Mouse (Mus musculus) adrenal gland, postnatal 4 days (tissue): Measurements from ENCODE around the gene Coch. TPM values are rescaled to one million over a fixed set of nuclear protein-coding genes. Genes with fewer than 3 reads are reported as not detected.
"Not testable (repeated sequence)": the region's sequence is repeated elsewhere in the genome, so short reads cannot be mapped to it uniquely, and the experiment has no call there.

ENCODE experiments used
- DNase-seq, 2 experiments: peaks; one replicate each; pipeline ENCODE4 v3.0.0; 2021 to 2022; ENCODE audit warnings: low spot score in 2 of 2, mixed read lengths in 2 of 2
- total RNA-seq, 2 experiments: library from RNA; stranded (reverse); gene quantifications; 2 replicates each; pipeline ENCODE4 v1.2.3; 2021

Coch gene
- total RNA-seq, 2 experiments from 2014 or later, result 0.79 to 0.87 TPM

DNA sequence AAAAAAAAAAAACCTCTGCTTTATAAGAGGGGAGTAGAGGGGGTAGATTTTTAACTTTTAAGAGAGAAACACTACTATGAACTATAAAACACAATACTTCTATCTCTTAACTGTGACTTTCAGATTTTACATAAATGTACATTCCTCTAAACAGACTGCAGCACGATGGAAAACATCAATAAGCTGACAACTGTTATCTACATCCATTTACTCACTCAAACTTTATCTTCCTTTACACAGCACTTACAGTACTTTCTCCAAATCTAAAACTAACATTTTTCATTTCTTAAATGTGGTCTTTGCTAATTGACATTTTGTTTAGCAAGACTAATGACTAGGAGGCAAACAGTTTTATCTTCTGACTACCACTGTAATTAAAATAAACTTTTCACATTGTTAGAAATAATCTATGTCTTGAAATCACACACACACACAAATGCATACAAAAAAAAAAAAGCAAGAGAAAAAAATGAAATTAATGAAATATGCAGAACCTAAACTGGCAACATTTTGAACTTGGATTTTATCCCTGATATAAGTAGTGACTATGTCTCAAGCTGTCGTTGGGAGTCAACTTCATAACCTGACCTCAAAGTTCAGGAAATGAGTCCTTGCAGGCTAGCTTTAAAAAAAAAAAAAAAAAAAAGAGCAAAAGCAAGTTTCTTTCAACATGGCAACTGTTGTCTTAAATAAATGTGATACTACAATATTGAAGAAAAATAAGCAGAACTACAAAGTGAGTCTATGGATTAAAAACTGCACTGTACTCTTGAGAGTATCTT is 43.7 kb downstream of the Coch start:
- DNase-seq, result no peak

- no peak for DNase-seq
These were observed 48.7 kb downstream of the Coch start for GRCm38 (mm10) chr12:51641871-51642270.

DNA sequence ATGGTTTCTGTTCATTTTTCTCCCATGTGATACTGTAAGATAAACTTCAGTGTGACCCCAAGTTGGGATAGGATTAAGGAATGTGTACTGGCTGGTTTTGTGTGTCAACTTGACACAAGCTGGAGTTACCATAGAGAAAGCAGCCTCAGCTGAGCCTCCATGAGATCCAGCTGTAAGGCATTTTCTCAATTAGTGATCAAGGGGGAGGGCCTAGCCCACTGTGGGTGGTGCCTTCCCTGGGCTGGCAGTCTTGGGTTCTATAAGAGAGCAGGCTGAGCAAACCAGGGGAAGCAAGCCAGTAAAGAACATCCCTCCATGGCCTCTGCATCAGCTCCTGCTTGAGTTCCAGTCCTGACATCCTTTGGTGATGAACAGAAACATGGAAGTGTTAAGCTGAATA is 56.3 kb downstream of the Coch start:
- not testable (repeated sequence) for DNase-seq

Other genes with a start within 250 kb of the Coch start
- gene G2e3, start 245.3 kb upstream of the Coch start, total RNA-seq, result 10 to 100 TPM; 22.2 to 22.4 TPM
- gene Scfd1, start 215.8 kb upstream of the Coch start, total RNA-seq, result 10 to 100 TPM; 75.5 to 76.8 TPM
- gene Ap4s1, start 97.7 kb downstream of the Coch start, total RNA-seq, result 10 to 100 TPM; 19.9 to 21.5 TPM
- gene Strn3, start 98.6 kb downstream of the Coch start, total RNA-seq, result 10 to 100 TPM; 81.6 to 84.8 TPM
- gene Hectd1, start 236.2 kb downstream of the Coch start, total RNA-seq, result 100 to 1,000 TPM in 1 of 2 experiments, 10 to 100 TPM in 1; 93.9 to 102 TPM